Mouse (Mus musculus): Measurements from ENCODE around the gene Gm4907. TPM values are rescaled to one million over a fixed set of nuclear protein-coding genes. Genes with fewer than 3 reads are reported as not detected.
"Not testable (repeated sequence)": the region's sequence is repeated elsewhere in the genome, so short reads cannot be mapped to it uniquely, and the experiment has no call there.

The Gm4907 gene
- total RNA-seq (2022): not detected

DNA sequence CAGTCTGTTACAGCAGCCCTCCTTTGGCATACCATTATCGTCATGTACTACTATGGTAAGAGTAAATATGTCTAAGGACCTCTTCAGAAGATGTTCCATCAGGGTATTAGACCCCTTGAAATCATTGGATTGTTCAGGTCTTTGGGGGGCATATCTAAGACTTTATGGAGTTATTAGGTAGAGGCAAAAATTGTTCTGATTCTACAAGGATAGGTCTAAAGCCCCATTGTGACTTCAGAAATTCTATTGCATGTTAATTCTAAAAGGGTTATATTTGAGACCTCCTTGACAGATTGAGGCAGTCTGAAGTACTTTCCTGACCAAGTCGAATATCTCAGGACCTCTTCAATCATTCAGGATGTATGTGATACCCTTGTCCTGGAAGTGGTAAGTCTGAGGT is at the start of gene Gm4907:
Gm4907 (plus strand) TSS at position 301 of the 400 bp plus-strand sequence.
- not testable (repeated sequence) for DNase-seq (ENCODE audit: low spot score in 2 of 2)

- DNase-seq (ENCODE audit: low spot score in 2 of 2): not testable (repeated sequence)
Measured at GRCm38 (mm10) chrX:23833784-23834183, 48.6 kb upstream of the Gm4907 start.

GRCm38 (mm10) chrX:23840921-23841320 is 41.4 kb upstream of the Gm4907 start:
- no peak for DNase-seq (ENCODE audit: low spot score in 2 of 2)

DNA sequence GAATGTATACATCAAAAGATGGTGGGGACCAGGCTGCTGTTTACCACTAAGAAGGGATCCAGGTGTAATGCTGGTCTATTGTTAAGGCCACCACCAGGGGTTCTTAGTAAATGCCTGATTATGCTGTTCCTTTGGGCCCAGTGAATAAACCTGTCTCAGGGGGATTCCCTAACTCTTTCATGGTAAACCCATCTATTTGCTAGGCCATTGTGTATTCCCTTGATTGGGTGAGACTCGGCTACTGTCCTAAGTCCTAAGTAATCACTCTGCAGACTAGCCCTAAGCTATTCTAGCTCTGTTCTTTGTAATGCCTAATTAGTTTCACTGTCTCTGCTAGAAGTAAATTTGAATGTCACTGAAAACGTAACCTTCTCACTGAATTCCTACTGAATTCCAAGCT is 71.8 kb downstream of the Gm4907 start:
- DNase-seq (ENCODE audit: low spot score in 2 of 2): no peak

Other genes with a start within 250 kb of the Gm4907 start
- 10 to 100 TPM; 21.5 to 27.3 (median 24.3) TPM for gene Wdr44, start 189.5 kb upstream of the Gm4907 start, total RNA-seq (2022)
- gene Gm4985, start 76.4 kb downstream of the Gm4907 start, total RNA-seq (2022): not detected

All from left cerebral cortex, adult 8-10 months (tissue).